Mouse (Mus musculus): ENCODE results near the gene Gfy.

DNA sequence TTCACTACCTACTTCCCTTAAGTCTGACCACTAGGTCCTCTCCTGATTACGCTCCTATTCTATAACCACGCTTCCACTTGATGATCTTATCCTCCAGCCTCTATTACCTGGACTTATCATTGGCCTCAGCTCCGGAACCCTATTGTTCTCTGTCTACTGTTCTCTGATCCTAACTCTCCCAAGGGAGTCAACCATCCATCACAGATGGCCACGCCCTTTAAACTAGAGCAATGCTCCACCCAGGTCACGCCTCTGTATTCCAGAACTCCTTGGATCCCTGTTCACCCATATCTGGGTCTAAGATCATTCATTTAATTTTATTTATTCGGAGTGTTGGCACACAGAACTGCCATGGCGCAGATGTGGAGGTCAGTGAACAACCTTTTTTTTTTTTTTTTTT lies 33.0 kb upstream of the Gfy start:
- TF ChIP-seq CTCF (conservative IDR thresholded peaks at IDR 0.05; ENCODE audit: insufficient read depth, insufficient read length, low read depth, low read length), result no peak
- TF ChIP-seq POLR2A (IDR thresholded peaks at IDR 0.05; ENCODE audit: low read depth, low read length), result no peak

Data from kidney, adult 2 months (tissue).